Mouse (Mus musculus): ENCODE measurements around the gene Chgb. TPM values are rescaled to one million over a fixed set of nuclear protein-coding genes. Genes with fewer than 3 reads are reported as not detected.

Gene Chgb
- polyA plus RNA-seq (2012; rRNA removed): 0.11 and 0.12 TPM in 2 replicates

DNA sequence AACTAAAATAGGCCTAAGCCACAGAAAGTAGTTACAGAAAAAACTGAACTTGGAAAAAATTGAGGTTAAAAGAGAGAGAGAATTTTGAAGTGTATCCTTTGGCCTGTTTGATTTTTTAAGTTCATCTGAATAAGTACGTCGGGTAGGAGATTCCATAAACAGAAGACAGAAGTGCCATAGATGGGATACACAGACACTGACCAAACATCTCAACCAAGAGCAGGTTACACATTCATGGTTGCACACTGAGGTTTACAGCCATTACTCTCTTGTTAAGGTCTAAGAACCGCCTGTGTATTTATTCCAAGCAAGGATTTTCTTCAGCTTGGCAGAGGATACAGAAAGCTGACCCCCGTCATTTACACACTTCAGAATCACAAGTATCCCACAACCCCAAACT lies at the start of gene Chgb:
Chgb (plus strand) TSS at position 301 of the 400 bp plus-strand sequence.

GRCm38 (mm10) chr2:132815608-132816314 lies 34.7 kb downstream of the Chgb start, which contains the start of the genes Trmt6 and Mcm8:
Gene Trmt6, minus strand, starts transcription at chr2:132816055.
Gene Mcm8, plus strand, starts transcription at chr2:132816141.

Other genes with a start within 250 kb of the Chgb start
- gene Gpcpd1, start 193.5 kb upstream of the Chgb start, polyA plus RNA-seq (2012; rRNA removed): 4.5 and 5.8 TPM in 2 replicates
- 13.0 and 14.1 TPM in 2 replicates for gene Shld1, start 94.3 kb upstream of the Chgb start, polyA plus RNA-seq (2012; rRNA removed)
- 2.1 and 2.8 TPM in 2 replicates for gene Trmt6, start 34.8 kb downstream of the Chgb start, polyA plus RNA-seq (2012; rRNA removed)
- 2.0 and 2.3 TPM in 2 replicates for gene Mcm8, start 34.9 kb downstream of the Chgb start, polyA plus RNA-seq (2012; rRNA removed)
- 66.9 and 100 TPM in 2 replicates for gene Crls1, start 65.4 kb downstream of the Chgb start, polyA plus RNA-seq (2012; rRNA removed)
- gene Lrrn4, start 99.6 kb downstream of the Chgb start, polyA plus RNA-seq (2012; rRNA removed): 22.8 and 36.7 TPM in 2 replicates
- gene Fermt1, start 164.6 kb downstream of the Chgb start, polyA plus RNA-seq (2012; rRNA removed): 5.0 and 5.3 TPM in 2 replicates

Measured in ovary, adult 2 months (tissue).